Mouse (Mus musculus) liver (tissue): ENCODE results near the gene Thrb.
"Not testable (repeated sequence)": the region's sequence is repeated elsewhere in the genome, so short reads cannot be mapped to it uniquely, and the experiment has no call there.

Experiments used
- DNase-seq: peaks from one replicate; pipeline ENCODE4 v3.0.0-alpha.2; 2020; ENCODE audit warnings: mixed read lengths

Gene Thrb

GRCm38 (mm10) chr14:17894791-17895190 is 234.7 kb downstream of the Thrb start:
- DNase-seq: no peak

GRCm38 (mm10) chr14:17899733-17900413 is 239.8 kb downstream of the Thrb start:
- DNase-seq: no peak

DNA sequence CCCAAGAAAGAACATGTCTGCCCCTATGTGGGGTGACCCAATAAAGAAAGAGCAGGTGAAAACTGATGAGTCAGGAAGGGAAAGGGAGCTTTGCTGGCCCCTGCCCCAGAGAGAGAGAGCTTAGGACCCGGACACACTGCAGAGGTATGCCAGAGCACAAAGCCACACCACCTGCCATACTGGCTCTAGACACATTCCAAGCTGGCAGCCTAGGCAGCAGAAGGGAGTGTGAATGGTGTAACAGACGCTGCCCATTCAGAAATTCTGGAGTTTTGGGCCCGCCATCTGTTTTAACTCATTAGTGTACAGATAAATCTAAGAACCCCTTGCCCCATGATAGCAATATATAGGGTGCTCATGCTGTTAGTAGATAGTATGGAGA is 240.3 kb downstream of the Thrb start:
- DNase-seq: no peak

DNA sequence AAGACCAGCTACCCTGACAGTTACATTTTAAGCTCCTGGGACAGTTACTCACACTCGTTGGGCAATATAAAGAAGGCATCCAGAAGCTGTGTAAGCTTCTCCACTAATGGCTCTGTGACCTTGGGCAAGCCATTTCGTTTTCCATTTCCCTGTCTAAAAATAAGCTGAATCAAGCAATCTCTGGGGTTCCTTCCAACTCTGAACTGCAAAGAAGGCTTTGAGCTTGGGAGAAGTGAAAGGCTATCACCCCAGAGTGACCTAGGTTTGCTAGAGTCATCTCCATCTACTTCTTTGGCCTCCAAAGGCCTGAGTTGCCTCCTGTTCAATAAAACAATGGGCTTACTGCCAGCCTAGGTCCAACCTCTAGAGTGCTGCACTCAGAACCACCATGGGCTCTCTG is 242.4 kb downstream of the Thrb start:
- no peak for DNase-seq

DNA sequence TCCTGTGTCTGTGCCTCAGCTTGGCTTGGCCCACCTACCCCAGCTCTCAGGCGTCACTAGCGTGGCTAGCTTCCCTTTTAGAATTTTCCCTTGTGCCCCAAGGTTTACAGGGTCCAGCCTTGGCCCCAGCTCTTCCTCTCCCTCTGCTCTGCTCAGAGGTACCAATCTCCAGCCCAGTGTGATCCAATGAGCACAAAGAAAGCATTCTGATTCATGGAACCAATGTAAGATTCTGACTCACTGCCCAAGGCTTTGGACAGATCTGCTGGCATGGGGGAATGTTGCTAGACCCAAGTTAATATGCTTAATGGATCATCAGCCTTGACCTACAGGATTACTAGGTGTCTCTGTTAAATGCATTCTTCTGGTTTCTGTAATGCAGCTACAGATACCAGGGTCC is 243.1 kb downstream of the Thrb start:
- DNase-seq: no peak

GRCm38 (mm10) chr14:17904554-17904953 is 244.5 kb downstream of the Thrb start:
- no peak for DNase-seq

- DNase-seq: no peak
Measured at GRCm38 (mm10) chr14:17905627-17906026, 245.6 kb downstream of the Thrb start.

- no peak for DNase-seq
Measured at GRCm38 (mm10) chr14:17906931-17907330, 246.9 kb downstream of the Thrb start.

GRCm38 (mm10) chr14:17911157-17911556 is 251.1 kb downstream of the Thrb start:
- no peak for DNase-seq

GRCm38 (mm10) chr14:17912573-17913207 is 252.6 kb downstream of the Thrb start:
- no peak for DNase-seq

GRCm38 (mm10) chr14:17915556-17915955 is 255.5 kb downstream of the Thrb start:
- DNase-seq: no peak

- DNase-seq: no peak
Measured at GRCm38 (mm10) chr14:17916651-17917050, 256.6 kb downstream of the Thrb start.

- no peak for DNase-seq
Measured at GRCm38 (mm10) chr14:17917124-17917763, 257.2 kb downstream of the Thrb start.

DNA sequence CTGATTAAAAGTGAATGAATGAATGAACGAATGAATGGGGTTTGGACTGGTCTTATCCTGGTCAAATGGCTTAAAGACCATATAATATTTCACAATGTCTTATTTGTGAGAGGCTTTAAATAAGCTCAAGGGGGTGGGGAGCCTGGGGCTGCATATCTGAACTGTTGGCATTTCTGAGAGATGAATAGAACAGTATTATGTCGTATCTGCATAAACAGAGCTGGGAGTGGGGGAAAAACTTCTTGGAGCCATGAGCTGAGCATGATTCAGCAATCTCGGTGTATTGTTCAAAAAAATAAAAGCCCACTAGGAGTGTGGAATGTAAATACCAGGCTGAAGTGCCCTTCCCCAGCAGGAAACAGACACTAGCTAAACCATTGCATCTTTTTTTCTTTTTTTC is 257.8 kb downstream of the Thrb start:
- DNase-seq: no peak

DNA sequence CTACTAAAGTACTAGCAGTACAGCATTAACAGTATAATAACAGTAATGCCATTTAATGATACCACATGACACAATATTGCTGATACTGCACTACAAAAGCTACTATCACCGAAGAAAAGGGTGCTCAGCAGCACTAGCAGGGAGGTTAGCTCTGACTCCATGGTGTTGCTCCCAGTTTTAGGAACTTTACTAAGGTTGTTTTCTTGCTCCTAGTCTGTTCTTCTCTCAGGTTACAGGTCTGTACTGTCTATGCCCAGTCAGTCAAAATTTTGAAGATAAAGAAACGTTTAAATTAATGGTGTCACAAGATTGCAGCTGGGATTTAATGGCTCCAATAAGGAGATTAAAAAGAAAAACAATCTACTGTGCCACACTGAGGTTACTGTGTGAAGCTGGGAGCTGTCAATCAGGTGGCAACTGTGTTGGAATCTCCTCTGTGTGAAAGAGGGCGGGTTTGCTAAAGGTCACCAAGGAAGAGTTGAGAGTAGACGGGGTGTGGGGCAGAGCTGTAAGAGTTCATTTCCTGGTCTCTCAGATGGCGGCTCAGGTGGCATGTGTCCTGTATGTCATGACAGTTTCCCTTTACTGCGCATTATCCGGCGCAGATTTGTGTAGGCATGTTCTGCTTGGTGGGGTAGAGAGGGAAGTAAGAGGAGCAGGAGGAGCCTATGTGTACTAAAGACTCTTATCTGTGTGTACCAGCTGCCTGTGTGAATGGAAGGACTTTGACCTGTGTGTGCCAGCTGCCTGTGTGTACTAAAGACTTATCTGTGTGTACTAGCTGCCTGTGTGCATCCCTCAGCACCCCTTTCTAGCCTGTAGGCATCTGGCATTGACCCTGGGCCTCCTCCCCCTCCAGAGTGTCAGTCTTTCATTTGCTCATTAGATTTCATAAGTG is 263.0 kb downstream of the Thrb start:
- DNase-seq: no peak

- DNase-seq: no peak
Measured at GRCm38 (mm10) chr14:17927469-17927868, 267.4 kb downstream of the Thrb start.

DNA sequence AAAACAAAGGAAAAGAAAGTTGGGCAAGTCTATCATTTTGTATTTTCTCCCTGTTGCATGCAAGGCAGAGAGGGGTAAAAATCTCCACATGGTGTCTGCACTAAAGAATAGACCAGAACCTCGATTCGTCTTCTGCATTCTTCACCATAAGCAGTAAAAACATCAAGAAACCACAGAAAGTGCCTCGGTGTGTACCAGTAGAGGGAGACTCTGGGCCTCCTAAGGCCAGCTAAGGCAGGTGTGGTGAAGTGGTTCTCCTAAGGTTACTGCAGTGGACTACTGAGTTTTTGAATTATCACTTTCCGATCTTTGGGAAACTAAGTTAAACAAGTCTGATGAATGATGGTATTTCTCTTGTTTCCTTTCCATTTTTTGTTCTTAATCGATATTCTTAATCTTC is 269.5 kb downstream of the Thrb start:
- DNase-seq: no peak

GRCm38 (mm10) chr14:17933475-17933874 is 273.4 kb downstream of the Thrb start:
- DNase-seq: no peak

DNA sequence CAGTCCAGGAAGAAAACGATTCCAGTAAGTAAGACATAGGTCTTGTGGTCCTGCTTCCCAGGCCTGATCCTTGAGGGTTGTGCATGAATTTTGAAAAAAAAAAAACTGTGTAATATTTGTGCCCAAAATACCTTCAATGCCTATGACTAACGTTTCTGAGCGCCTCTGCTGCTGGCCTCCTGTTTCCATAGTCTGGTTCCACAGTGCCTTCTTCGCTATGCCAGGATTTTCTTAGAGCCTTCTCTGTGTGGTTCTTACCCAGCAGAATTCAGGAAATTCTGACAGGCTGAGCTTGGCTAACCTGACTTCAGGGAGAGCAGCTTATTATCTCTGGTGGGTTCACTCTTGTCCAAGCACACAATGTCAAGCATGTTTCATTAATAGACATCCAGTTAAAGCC is 274.7 kb downstream of the Thrb start:
- not testable (repeated sequence) for DNase-seq

GRCm38 (mm10) chr14:17954038-17954437 is 294.0 kb downstream of the Thrb start:
- DNase-seq: no peak

- no peak for DNase-seq
Measured at GRCm38 (mm10) chr14:17959901-17960300, 299.8 kb downstream of the Thrb start.

GRCm38 (mm10) chr14:17967117-17967726 is 307.2 kb downstream of the Thrb start:
- peak; percentile 41 for DNase-seq

GRCm38 (mm10) chr14:17972132-17972531 is 312.1 kb downstream of the Thrb start:
- DNase-seq: no peak
